8 mouse cellular contexts compared by ENCODE assay signal in the genomic region with DNA sequence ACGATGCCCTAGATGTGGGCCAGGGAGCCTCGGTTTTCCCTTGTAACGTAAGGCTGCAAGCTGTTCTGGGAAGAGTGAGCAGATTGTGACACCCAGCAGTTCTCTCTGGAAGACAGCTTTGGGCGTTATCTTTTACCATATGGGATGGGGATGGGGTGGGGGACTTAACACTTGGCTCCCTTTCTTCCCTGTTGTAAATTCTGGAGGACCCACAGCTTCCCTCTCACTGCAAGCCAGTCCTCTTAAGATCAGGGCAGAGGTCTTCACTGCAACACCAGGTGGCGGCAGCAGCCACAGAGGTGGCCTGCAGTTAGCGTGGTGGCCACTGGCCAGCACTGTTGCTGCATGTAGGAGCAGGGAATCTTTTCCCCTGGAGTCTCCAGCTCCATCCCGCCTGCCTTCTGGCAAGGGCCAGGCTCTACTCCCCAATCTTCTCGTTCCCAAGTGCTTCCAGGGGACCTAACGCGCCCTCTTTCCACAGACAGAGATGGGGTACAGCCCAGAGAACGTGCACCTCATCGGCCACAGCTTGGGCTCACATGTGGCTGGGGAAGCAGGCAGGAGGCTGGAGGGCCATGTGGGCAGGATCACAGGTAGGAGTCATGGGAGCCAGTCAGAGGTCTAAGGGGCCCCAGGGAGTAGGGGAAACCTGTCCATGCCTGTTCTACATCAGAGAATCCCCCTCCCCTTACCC. TPM values are rescaled to one million over a fixed set of nuclear protein-coding genes. Genes with fewer than 3 reads are reported as not detected.
A peak's percentile ranks its signal among the peaks of the same experiment; 100 is the strongest.
DNase-seq lines count a peak whose midpoint lies in the region; ATAC-seq and TF ChIP-seq lines count a peak whose summit lies in the region.

No protein-coding gene starts in this region.

- DNase-seq in adrenal gland, adult 8-10 months = peak; percentile 23
- DNase-seq in embryonic facial prominence, embryonic 11.5 days (ENCODE audit: low spot score) = peak; percentile 78
- peak; percentile 27 to 34 for DNase-seq in heart, adult 9 months (ENCODE audit: low spot score in 2 of 2)
- peak; percentile 59 for DNase-seq in kidney, adult 9 months
- peak; percentile 82 for DNase-seq in limb, embryonic 11.5 days (ENCODE audit: low spot score)
- peak; percentile 82 for DNase-seq in stomach, postnatal 0 days (ENCODE audit: low spot score)
- DNase-seq in thymus, adult 2 months = no peak

- no peak for TF ChIP-seq POLR2A in thymus, adult 2 months (IDR thresholded peaks at IDR 0.05; ENCODE audit: control insufficient read depth, extremely low read depth, insufficient read depth, low read length, poor library complexity)

- TF ChIP-seq CTCF in stomach, postnatal 0 days (IDR thresholded peaks at IDR 0.05; ENCODE audit: low read depth) = peak; percentile 96
- no peak for TF ChIP-seq CTCF in thymus, adult 2 months (IDR thresholded peaks at IDR 0.05; ENCODE audit: borderline replicate concordance, control insufficient read depth, extremely low read depth, insufficient read depth, low read length, poor library complexity)

- no peak for TF ChIP-seq EP300 in stomach, postnatal 0 days (optimal IDR thresholded peaks at IDR 0.05)

- peak; percentile 54; the same call in 1 of the 2 replicates for ATAC-seq in embryonic facial prominence, embryonic 11.5 days (replicated peaks; ENCODE audit: insufficient number of reproducible peaks, low FRiP score, low TSS enrichment, low read depth)
- ATAC-seq in limb, embryonic 11.5 days (ENCODE audit: insufficient number of reproducible peaks, low FRiP score, low TSS enrichment, low read depth) = peak; percentile 60; the same call in 1 of the 2 replicates
- peak; percentile 74 for ATAC-seq in midbrain, embryonic 15.5 days (replicated peaks)
- peak; percentile 67 for ATAC-seq in stomach, postnatal 0 days (ENCODE audit: low FRiP score, low TSS enrichment)

- no peaks in the 10 kb centered on the region for H3K36me3 ChIP-seq in embryonic facial prominence, embryonic 11.5 days (replicated peaks; ENCODE audit: control insufficient read depth, insufficient read depth, low read depth, low read length)
- H3K36me3 ChIP-seq in limb, embryonic 11.5 days (ENCODE audit: control insufficient read depth, insufficient read depth, low read length) = no peaks in the 10 kb centered on the region
- no peaks in the 10 kb centered on the region for H3K36me3 ChIP-seq in midbrain, embryonic 15.5 days (replicated peaks)
- no peaks in the 10 kb centered on the region for H3K36me3 ChIP-seq in stomach, postnatal 0 days (ENCODE audit: control insufficient read depth, insufficient read depth, low read length)
- H3K36me3 ChIP-seq in thymus, adult 2 months (ENCODE audit: control insufficient read depth, insufficient read depth, low read length) = no peaks in the 10 kb centered on the region

- no peaks in the 10 kb centered on the region for H3K9me3 ChIP-seq in embryonic facial prominence, embryonic 11.5 days (replicated peaks; ENCODE audit: control insufficient read depth, low read length)
- no peaks in the 10 kb centered on the region for H3K9me3 ChIP-seq in limb, embryonic 11.5 days (ENCODE audit: control insufficient read depth, low read length)
- H3K9me3 ChIP-seq in midbrain, embryonic 15.5 days = no peaks in the 10 kb centered on the region
- no peaks in the 10 kb centered on the region for H3K9me3 ChIP-seq in stomach, postnatal 0 days (ENCODE audit: control insufficient read depth, low read length)

- 9% methylated on average over 12 of the region's 12 CpGs for WGBS in embryonic facial prominence, embryonic 11.5 days
- 5% methylated on average over 12 of the region's 12 CpGs for WGBS in limb, embryonic 11.5 days
- 17% methylated on average over 12 of the region's 12 CpGs for WGBS in midbrain, embryonic 15.5 days
- 15% methylated on average over 12 of the region's 12 CpGs for WGBS in stomach, postnatal 0 days
- WGBS in thymus, adult 2 months = 27% methylated on average over 12 of the region's 12 CpGs

- H3K4me3 ChIP-seq in embryonic facial prominence, embryonic 11.5 days (ENCODE audit: low read depth, low read length) = no peak overlapping the region
- H3K4me3 ChIP-seq in limb, embryonic 11.5 days (ENCODE audit: low read depth, low read length) = no peak overlapping the region
- no peak overlapping the region for H3K4me3 ChIP-seq in midbrain, embryonic 15.5 days
- H3K4me3 ChIP-seq in stomach, postnatal 0 days (ENCODE audit: low read depth, low read length) = no peak overlapping the region
- no peak overlapping the region for H3K4me3 ChIP-seq in thymus, adult 2 months (ENCODE audit: control insufficient read depth, insufficient read depth, low read length)

- H3K27ac ChIP-seq in embryonic facial prominence, embryonic 11.5 days (replicated peaks; ENCODE audit: low read depth, low read length) = no peak overlapping the region
- no peak overlapping the region for H3K27ac ChIP-seq in limb, embryonic 11.5 days (replicated peaks; ENCODE audit: low read depth, low read length)
- no peak overlapping the region for H3K27ac ChIP-seq in midbrain, embryonic 15.5 days
- no peak overlapping the region for H3K27ac ChIP-seq in stomach, postnatal 0 days (replicated peaks)
- no peak overlapping the region for H3K27ac ChIP-seq in thymus, adult 2 months (ENCODE audit: control insufficient read depth, insufficient read depth, low read length)

- no peaks in the 10 kb centered on the region for H3K4me1 ChIP-seq in embryonic facial prominence, embryonic 11.5 days (ENCODE audit: control insufficient read depth, insufficient read depth, low read length)
- H3K4me1 ChIP-seq in limb, embryonic 11.5 days (ENCODE audit: control insufficient read depth, insufficient read depth, low read length) = 0 out of 2 replicates have a peak, but pooled peaks cover 2% of the 10 kb centered on the region
- H3K4me1 ChIP-seq in midbrain, embryonic 15.5 days = no peaks in the 10 kb centered on the region
- H3K4me1 ChIP-seq in stomach, postnatal 0 days (replicated peaks; ENCODE audit: control insufficient read depth, insufficient read depth) = no peaks in the 10 kb centered on the region; the same call in 1 of the 2 replicates
- no peaks in the 10 kb centered on the region for H3K4me1 ChIP-seq in thymus, adult 2 months (replicated peaks; ENCODE audit: control insufficient read depth, insufficient read depth, low read length)

- no peak overlapping the region for H3K4me2 ChIP-seq in embryonic facial prominence, embryonic 11.5 days (ENCODE audit: low read depth, low read length)
- no peak overlapping the region for H3K4me2 ChIP-seq in limb, embryonic 11.5 days (ENCODE audit: low read depth, severe bottlenecking)
- no peak overlapping the region; the same call in 1 of the 2 replicates for H3K4me2 ChIP-seq in midbrain, embryonic 15.5 days
- H3K4me2 ChIP-seq in stomach, postnatal 0 days (replicated peaks; ENCODE audit: low read depth) = no peak overlapping the region

- H3K27me3 ChIP-seq in embryonic facial prominence, embryonic 11.5 days (ENCODE audit: control insufficient read depth, insufficient read depth, low read length) = no peaks in the 10 kb centered on the region
- H3K27me3 ChIP-seq in limb, embryonic 11.5 days (ENCODE audit: control insufficient read depth, insufficient read depth, low read length) = no peaks in the 10 kb centered on the region
- H3K27me3 ChIP-seq in midbrain, embryonic 15.5 days (replicated peaks) = no peaks in the 10 kb centered on the region; the same call in 1 of the 2 replicates
- no peaks in the 10 kb centered on the region for H3K27me3 ChIP-seq in stomach, postnatal 0 days (ENCODE audit: control insufficient read depth, insufficient read depth, low read length)
- no peaks in the 10 kb centered on the region for H3K27me3 ChIP-seq in thymus, adult 2 months (ENCODE audit: control insufficient read depth, insufficient read depth, low read length)

- no peak overlapping the region for H3K9ac ChIP-seq in embryonic facial prominence, embryonic 11.5 days (replicated peaks; ENCODE audit: low read length)
- H3K9ac ChIP-seq in limb, embryonic 11.5 days (ENCODE audit: low read length) = no peak overlapping the region
- H3K9ac ChIP-seq in midbrain, embryonic 15.5 days = no peak overlapping the region
- no peak overlapping the region for H3K9ac ChIP-seq in stomach, postnatal 0 days (ENCODE audit: low read length)

RNA-seq across cellular contexts. Expression of gene Pnliprp2, which starts 3.5 kb away (rescaled TPM):
- total RNA-seq in adrenal gland, adult 8-10 months (2022) = not detected
- polyA plus RNA-seq in embryonic facial prominence, embryonic 11.5 days (2014; fragmentation: Nextera tagmentation; extraction: Ambion mirVana) = not detected in 2 replicates
- 0.12 TPM in 1 of 2 replicates, not detected in the other for polyA plus RNA-seq in limb, embryonic 11.5 days (2014; fragmentation: Nextera tagmentation; extraction: Ambion mirVana)
- 0.18 TPM in 1 of 2 replicates, not detected in the other for polyA plus RNA-seq in midbrain, embryonic 15.5 days (2015; fragmentation: Nextera tagmentation; extraction: Ambion mirVana)
- polyA plus RNA-seq in stomach, postnatal 0 days (2015; fragmentation: Nextera tagmentation; extraction: Ambion mirVana) = 3.9 and 4.2 TPM in 2 replicates
- polyA plus RNA-seq in thymus, adult 2 months (2012; rRNA removed) = not detected in 2 replicates

RNA-seq across cellular contexts. Expression of gene 1700019N19Rik, which starts 31.3 kb away (rescaled TPM):
- under 1 TPM in 1 of 4 experiments, not detected in 3; 0.28 TPM for total RNA-seq in adrenal gland, adult 8-10 months (2022)
- polyA plus RNA-seq in embryonic facial prominence, embryonic 11.5 days (2014; fragmentation: Nextera tagmentation; extraction: Ambion mirVana) = not detected in 2 replicates
- not detected in 2 replicates for polyA plus RNA-seq in limb, embryonic 11.5 days (2014; fragmentation: Nextera tagmentation; extraction: Ambion mirVana)
- not detected in 2 replicates for polyA plus RNA-seq in midbrain, embryonic 15.5 days (2015; fragmentation: Nextera tagmentation; extraction: Ambion mirVana)
- 0.10 TPM in 1 of 2 replicates, not detected in the other for polyA plus RNA-seq in stomach, postnatal 0 days (2015; fragmentation: Nextera tagmentation; extraction: Ambion mirVana)
- 0.35 TPM in 1 of 2 replicates, not detected in the other for polyA plus RNA-seq in thymus, adult 2 months (2012; rRNA removed)

RNA-seq across cellular contexts. Expression of gene Pnliprp1, which starts 34.3 kb away (rescaled TPM):
- total RNA-seq in adrenal gland, adult 8-10 months (2022) = not detected
- not detected in 2 replicates for polyA plus RNA-seq in embryonic facial prominence, embryonic 11.5 days (2014; fragmentation: Nextera tagmentation; extraction: Ambion mirVana)
- not detected in 2 replicates for polyA plus RNA-seq in limb, embryonic 11.5 days (2014; fragmentation: Nextera tagmentation; extraction: Ambion mirVana)
- 0.56 and 6.8 TPM in 2 replicates for polyA plus RNA-seq in midbrain, embryonic 15.5 days (2015; fragmentation: Nextera tagmentation; extraction: Ambion mirVana)
- 10.3 and 11.8 TPM in 2 replicates for polyA plus RNA-seq in stomach, postnatal 0 days (2015; fragmentation: Nextera tagmentation; extraction: Ambion mirVana)
- polyA plus RNA-seq in thymus, adult 2 months (2012; rRNA removed) = 0.44 TPM in 1 of 2 replicates, not detected in the other
